Mouse (Mus musculus) adrenal gland, adult 18-20 months (tissue): ENCODE results near the gene Dpyd. TPM values are rescaled to one million over a fixed set of nuclear protein-coding genes. Genes with fewer than 3 reads are reported as not detected.

Experiments used
- DNase-seq, 2 experiments: peaks; one replicate each; pipeline ENCODE4 v3.0.0; 2021 to 2022; ENCODE audit warnings: low spot score in 2 of 2
- total RNA-seq, 2 experiments: library from RNA; stranded (reverse); gene quantifications; 1 replicate in 1 of 2; 2 replicates in 1 of 2; pipeline ENCODE4 v1.2.3; 2021

Gene Dpyd
- total RNA-seq, 2 experiments from 2014 or later: 20.6 to 26.4 TPM

- no peak for DNase-seq
These were observed 771.7 kb downstream of the Dpyd start for GRCm38 (mm10) chr3:119333335-119334305.

DNA sequence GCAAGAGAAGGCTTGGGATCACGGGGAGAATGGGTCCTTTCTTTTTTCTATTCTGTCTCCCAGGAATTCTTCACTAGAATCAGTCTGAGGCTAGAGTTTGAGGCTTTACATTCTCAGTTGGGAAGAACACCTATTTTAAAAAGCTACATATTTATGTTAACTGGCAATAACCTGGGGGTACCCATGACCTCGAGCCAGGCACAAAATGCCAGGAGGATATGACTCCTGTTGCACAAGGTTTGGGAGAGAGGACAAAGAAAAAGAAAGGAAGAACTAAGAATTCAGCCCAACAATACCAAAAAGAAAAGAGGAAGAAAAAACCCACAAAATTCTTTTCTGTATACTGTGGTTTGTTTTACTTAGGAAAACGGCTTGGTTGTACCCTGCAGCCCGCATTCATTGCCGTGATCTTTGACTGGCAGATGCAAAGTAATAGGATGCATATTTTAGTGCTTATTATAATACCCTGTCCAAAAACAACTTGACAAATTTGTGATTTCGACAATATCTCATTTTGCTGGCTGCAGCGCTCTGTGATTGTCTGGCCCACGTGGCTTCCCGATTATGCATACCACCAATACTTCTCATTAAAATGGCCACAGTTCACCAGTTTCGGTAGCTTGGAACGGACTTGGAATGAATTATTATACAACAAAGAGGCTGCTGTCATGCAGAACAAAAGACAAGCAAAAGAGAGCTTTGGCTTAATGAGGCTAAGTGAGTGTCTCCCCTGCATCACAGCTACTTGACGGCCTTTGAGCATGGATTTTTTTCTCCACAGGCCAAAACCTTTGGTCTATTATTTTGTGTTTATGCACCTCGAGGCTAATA lies 799.8 kb downstream of the Dpyd start:
- no peak for DNase-seq

- no peak for DNase-seq
These were observed 800.5 kb downstream of the Dpyd start for GRCm38 (mm10) chr3:119362392-119362791.

DNA sequence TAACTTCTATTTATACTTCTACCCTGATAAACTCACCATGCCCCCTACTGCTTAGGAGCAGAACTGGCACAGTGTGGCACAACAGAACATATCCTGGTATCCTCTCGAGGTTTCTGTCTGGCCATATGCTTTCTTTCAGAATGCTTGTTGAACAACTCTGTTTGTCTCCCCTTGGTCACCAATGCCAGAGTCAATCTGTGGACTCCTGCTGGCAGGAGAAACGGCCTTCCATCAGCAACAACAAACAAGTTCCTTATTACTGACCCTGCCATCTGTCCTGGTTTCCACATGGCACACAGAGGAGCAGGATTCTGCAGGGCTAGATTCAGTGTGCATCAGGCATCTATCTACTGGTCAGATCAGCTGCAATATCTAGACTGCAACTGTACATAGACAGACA lies 807.0 kb downstream of the Dpyd start:
- no peak for DNase-seq

DNA sequence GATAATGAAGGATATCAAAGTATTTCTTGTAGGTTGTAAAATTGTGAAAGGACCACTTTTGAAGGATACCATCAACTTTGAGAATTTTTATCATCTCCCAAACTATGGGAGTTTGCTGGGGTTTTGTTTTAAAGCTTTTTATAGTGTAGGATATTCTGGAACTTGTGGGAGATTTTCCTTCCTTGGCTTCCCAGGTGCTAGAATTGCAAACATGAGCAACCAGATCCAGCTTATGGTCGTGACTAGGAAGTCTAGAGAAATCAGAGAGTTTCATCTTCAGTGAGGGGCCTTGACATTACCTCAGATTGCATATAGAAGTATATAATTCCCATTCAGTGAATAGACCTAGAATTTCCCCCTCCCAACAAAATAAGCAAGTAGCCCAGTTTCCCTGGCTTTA lies 819.2 kb downstream of the Dpyd start:
- no peak for DNase-seq

DNA sequence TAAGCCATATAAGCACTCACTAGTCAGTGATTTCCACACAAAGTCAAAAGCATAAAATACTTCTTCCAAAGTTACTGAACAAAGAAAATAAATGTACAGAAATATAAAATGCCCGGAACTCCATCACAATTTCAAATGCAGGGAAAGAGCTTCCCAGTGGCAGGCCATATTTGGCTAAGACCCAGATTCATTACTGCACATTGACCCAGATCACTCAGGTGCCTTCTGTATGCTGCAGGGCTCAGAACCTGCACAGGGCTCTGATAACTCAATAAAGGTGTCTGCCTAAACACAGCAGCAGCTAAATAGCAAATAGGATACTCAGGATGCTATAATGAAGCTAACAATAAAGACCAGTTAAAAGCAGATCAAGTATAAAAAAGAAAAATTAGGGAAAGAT lies 820.5 kb downstream of the Dpyd start:
- DNase-seq: no peak

GRCm38 (mm10) chr3:119387332-119388105 lies 825.6 kb downstream of the Dpyd start:
- no peak for DNase-seq

- DNase-seq: no peak
These were observed 835.3 kb downstream of the Dpyd start for GRCm38 (mm10) chr3:119397205-119397604.

DNA sequence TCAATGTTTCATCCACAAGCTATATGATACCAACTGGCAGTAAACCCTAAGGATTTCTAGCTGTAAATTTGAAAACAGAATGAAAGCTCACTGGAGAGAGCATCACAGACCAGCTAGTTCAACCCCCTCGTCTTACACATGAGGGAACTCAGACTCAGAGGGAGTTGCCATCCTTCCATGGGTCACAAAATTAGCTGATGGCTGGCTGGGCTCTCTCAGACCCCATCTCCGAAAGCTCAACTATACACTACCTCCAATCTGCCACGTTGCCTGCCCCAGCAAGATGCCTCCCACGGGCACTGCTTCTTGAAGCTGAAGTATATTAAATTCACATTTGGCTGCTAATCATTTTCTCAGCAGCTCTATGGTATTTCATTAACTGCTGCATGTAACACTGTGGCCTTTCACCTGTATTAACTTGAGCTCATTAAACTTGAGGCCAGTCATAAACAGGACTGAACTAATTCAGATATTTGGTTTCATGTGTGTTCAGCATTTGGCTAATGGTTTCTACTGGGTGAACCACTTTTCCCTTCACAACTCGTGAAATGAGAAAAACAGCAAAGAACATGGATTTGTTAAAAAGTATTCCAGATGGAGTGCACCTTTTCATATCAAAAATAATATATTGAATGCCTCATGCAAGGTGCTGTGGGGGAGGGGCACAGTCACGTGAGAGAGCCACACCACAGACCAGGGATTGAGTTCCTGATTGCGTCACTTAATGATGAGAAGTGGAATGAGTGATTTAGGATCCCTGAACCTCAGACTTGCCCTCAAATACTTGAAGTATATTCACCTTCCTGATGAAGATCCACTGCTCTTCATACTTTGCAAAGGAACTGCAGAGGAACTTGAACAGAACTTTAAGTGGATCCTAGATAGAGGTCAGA lies 841.2 kb downstream of the Dpyd start:
- DNase-seq: no peak

- no peak for DNase-seq
These were observed 857.3 kb downstream of the Dpyd start for GRCm38 (mm10) chr3:119419087-119419709.

GRCm38 (mm10) chr3:119419745-119420144 lies 857.8 kb downstream of the Dpyd start:
- DNase-seq: no peak

DNA sequence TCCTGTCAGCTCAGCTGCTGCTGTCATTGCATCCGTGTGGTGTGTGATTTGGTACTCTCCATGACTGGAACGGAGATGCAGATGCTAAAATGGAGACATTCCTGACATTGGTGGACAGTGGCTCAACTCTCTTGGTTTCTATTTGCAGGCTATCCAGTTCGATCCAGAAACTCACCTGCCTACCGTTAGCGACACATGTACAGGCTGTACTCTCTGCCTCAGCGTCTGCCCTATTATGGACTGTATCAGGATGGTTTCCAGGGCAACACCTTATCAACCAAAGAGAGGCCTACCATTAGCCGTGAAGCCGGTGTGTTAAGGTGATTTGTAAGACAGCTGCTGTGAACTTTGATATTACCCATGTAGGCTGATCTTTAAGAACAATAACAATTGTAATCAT lies 869.4 kb downstream of the Dpyd start:
- DNase-seq: no peak

- no peak for DNase-seq
These were observed 869.8 kb downstream of the Dpyd start for GRCm38 (mm10) chr3:119431757-119432156.

- DNase-seq: no peak
These were observed 885.6 kb downstream of the Dpyd start for GRCm38 (mm10) chr3:119447559-119447958.

- DNase-seq: no peak
These were observed 902.1 kb downstream of the Dpyd start for GRCm38 (mm10) chr3:119464073-119464472.

DNA sequence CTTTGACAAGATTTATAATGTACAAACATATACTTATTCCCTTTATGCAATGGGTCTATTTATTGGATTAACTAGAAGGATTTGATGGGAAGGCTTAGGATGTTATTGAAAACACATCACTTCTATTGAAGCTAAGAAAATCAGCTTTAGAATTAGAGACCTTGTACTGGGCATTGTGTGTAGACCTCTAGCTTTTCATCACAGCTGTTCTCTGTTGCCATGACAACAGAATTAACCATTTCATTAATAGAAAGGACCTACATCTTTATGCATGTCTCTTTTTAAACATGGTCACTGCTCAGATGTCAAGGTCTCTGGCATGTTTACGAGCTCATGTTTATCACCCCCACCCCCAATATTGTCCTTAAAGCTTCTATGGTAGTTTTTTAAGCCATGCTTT lies 902.5 kb downstream of the Dpyd start:
- DNase-seq: no peak

DNA sequence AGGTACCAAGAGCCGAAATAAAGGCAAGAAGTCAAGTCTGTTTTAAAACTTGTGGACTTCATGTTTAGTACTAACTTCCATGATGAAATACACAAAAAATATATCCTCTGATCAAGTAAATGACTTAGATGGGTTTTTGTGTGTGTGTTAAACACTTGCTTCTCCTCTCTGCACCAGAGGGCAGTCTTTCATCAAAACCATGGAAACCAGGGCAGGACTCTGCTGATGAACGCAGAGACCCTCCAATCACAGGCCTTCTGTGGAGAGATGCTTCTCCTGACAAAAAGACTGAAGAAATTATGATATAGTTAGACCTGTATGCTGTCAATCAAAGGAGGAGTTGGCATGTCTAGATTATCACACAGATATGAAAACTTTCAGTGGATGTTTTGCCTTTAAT lies 905.8 kb downstream of the Dpyd start:
- no peak for DNase-seq
